Mouse (Mus musculus) Patski (cell line): ENCODE data around the gene Bok. TPM values are rescaled to one million over a fixed set of nuclear protein-coding genes. Genes with fewer than 3 reads are reported as not detected.
"Not testable (repeated sequence)": the region's sequence is repeated elsewhere in the genome, so short reads cannot be mapped to it uniquely, and the experiment has no call there.

Experiments
- ATAC-seq: fragments of 100-300 bp; one replicate; pipeline ENCODE4 v1.8.0; 2021
- CTCF ChIA-PET: fragments of 350-600 bp; sonication (Branson Sonifier 250); formaldehyde crosslinking; loops from one replicate; lab custom pipeline; 2022; ENCODE audit warnings: inconsistent platforms; lab: Charles Lee
- POLR2A ChIA-PET: fragments of 350-600 bp; sonication (Branson Sonifier 250); formaldehyde crosslinking; loops from one replicate; lab custom pipeline; 2022; ENCODE audit warnings: antibody characterized with exemption, inconsistent platforms; lab: Charles Lee
- DNase-seq: peaks from one replicate; pipeline ENCODE4 v3.0.0-alpha.2; 2011; ENCODE audit warnings: low read depth, low spot score
- H3K27me3 ChIP-seq: fragments of 371-371 bp; one replicate; pipeline ENCODE4 v1.5.1; 2021
- CTCF ChIP-seq: fragments of 100-300 bp; IDR thresholded peaks from one replicate; pipeline ENCODE4 v1.5.1; 2021
- in situ Hi-C: fragments of 300-500 bp; cut with MboI; formaldehyde crosslinking; loops from 3 replicates; pipeline ENCODE4 v1.11.1; 2018; ENCODE audit warnings: low pct_unique_long_range_greater_than_20kb, mixed read lengths
- polyA plus RNA-seq: library from polyadenylated mRNA; unstranded; gene quantifications from one replicate; pipeline ENCODE4 v1.2.3, GENCODE M21; 2021

Gene Bok
- 14.8 TPM for polyA plus RNA-seq

DNA sequence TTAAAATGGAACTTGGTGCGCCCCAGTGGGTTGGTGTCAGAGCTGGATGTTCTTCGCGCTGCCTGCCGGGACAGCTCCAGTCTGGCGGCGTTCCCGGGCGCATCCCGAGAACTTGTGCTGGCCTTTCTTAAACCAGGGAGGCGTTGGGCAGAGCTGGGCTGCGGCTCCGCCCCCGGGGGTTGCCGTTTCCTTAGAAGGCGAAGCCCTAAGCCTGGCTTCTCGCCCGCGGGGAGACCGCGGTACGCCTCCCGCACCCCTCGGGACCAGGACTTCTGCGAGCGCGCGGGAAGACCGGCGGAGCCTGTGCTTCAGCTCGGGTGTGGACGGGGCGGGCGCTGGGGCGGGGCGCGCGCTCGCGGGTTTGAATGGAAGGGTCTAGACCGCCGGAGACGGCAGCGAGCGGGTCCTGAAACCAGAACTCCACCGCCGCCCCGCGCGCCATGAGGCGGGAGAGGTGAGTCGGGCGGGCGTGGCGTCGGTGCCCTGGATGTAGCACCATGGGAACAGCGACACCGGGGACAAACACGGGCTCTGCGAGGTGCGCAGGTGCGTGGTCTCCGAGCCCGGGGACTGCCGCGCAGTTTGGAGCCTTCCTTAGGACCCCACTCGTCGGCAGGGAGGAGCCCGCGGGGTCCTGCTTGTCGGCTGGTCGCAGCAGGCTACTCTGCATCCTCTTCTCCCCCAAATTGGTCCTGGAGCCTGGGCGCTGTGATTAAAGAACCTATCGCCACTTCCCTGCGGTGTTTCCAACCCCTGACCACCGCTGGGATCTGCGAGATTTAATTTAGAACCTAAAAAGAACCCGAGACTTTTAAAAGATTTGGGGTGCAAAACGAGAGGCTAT lies at the start of gene Bok:
TSS of gene Bok (plus strand) at position 260 of the 844 bp plus-strand sequence.
- ATAC-seq (peak; percentile 61), DNase-seq (no peak)
- no peaks in the 10 kb centered on the region for H3K27me3 ChIP-seq
- CTCF ChIA-PET, result interaction anchor here (1.1 to 1.3 kb wide), 3 partner anchors 25 to 60 kb away, joined by 3 to 4 read pairs (median 3); no protein-coding TSS in a partner anchor
- TF ChIP-seq CTCF, result no peak
- POLR2A ChIA-PET, result interaction anchor here (1.4 kb wide), 1 partner anchor 8 kb away, joined by 4 read pairs; no protein-coding TSS in a partner anchor
- in situ Hi-C loops, result no loop called here

DNA sequence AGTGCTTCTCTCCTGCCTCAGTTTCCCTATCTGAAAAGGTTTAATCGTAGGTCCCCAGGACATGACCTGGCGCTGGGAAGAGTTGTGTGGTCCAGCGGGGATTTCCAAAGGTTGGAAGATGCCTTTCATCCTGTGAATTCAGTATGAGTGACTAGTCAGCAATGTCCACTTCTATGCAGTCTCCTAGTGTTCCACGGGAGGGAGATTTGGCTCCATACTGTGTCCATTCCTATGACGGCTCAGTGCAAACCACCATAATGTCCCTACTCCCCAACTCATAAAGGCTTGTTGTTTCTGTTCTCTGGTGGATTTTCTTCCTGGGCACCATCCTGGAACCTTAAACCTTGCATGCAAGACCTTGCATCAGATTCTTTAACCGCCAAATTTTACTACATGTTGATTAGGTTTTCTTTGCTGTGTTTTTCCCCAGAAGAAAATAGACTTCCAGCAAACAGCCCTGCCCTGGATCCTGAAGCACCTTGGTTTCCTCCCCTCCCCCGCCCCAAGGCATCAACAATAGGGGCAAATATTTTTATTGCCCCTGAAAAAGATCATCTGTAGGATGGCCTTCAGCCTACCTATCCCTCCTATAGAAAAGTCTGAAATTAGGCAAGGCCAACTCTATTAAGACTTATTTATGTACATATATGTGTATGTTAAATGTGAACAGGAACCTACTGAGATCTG lies 49.1 kb upstream of the Bok start:
- ATAC-seq, result no peak
- POLR2A ChIA-PET, result interaction anchor here (0.9 kb wide), 1 partner anchor 702 kb away, joined by 3 read pairs; the partner anchor contains the start of gene Capn10
- H3K27me3 ChIP-seq, result no peaks in the 10 kb centered on the region
- DNase-seq, result no peak
- CTCF ChIA-PET, result no interaction called here
- no peak for TF ChIP-seq CTCF
- in situ Hi-C loops, result no loop called here

DNA sequence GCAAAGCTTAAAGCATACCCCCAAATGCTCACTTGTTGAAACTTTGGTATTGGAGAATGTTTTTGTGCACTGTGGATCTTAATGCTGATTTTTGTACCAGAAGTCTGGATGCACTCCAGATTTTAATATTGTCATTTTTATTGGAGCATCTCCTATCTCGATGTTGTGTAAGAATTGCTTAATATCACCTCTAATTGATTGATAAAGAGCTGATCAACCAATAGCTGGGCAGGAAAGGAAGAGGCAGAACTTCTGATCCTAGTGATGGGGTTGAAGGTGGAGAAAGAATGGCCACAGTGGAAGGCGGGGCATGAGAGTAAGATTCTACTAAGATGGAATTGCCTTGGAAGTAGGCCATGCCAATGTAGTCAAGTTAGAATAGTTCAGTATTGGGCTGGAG lies 43.5 kb upstream of the Bok start:
- in situ Hi-C loops, result no loop called here
- H3K27me3 ChIP-seq, result no peaks in the 10 kb centered on the region
- ATAC-seq (no peak), DNase-seq (no peak)
- no peak for TF ChIP-seq CTCF
- CTCF ChIA-PET, result interaction anchor here (1.4 kb wide), 1 partner anchor 23 kb away, joined by 4 read pairs; no protein-coding TSS in a partner anchor
- POLR2A ChIA-PET, result no interaction called here

DNA sequence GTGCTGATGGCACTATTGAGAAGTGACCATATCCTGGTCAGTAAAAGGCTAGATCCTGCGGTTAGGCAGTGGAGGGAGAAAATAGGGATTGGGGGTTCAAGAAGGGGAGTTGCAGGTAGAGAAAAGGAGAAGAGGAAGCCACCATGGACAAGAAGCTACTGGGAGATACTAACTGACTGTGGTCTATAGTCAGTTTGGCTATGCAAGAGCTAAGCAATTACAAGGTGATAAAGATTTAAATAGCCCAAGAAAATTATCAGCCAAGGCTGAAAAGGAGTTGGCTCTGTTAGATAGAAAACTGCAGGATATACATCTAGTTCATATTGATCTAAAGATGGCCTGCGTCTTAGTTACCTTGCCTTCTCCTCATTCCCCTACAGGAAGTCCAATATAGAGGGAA lies 42.8 kb upstream of the Bok start:
- ATAC-seq (no peak), DNase-seq (no peak)
- ChIA-PET CTCF (interaction anchor here (1.4 kb wide), 1 partner anchor 23 kb away, joined by 4 read pairs; no protein-coding TSS in a partner anchor), POLR2A (no interaction called here)
- no peaks in the 10 kb centered on the region for H3K27me3 ChIP-seq
- no peak for TF ChIP-seq CTCF
- in situ Hi-C loops, result no loop called here

DNA sequence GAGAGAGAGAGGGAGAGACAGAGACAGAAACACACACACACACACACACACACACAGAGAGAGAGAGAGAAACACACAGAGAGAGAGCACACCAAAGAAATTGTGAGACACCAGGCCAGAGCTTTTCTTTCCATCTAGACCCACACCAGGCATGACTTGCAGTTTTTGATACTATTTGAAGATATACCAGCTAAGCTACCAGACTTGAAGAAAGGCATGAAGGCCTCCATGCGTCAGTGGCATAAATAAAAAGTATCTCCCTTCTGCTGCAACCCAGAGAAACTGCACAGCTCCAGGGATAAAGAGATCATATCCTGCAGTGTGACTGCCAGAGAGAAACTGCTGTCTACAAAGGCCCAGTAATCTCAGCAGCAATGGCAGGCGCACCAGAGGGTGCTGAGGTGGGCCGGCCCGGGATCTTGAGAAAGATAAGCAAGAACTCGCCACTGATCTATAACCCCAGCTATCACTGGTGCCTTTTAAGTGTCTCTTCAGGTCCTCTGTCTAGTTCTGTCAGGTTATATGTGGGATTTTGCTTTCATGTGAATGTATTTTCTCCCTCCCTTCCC lies 35.8 kb upstream of the Bok start:
- DNase-seq (no peak), ATAC-seq (no peak)
- TF ChIP-seq CTCF, result no peak
- no peaks in the 10 kb centered on the region for H3K27me3 ChIP-seq
- ChIA-PET POLR2A (no interaction called here), CTCF (no interaction called here)
- in situ Hi-C loops, result no loop called here

DNA sequence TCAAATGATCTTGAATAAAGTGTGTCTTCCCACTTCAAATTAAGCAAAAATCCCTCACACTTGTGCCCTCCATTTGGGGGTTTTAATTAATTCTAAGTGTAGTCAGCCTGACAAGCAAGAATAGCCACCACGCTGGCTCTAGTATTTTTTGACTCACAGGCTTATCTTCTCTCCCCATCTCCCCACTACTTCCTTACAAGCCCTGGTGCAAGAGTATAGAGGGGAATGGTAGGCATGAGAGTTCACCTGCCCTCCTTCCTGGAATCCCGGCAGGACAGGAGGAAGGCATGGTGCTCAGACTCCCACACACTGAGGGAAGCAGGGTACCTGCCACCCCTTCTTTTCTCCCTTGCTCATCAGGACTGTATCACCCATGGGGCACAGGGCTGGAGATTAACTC lies 31.2 kb upstream of the Bok start:
- no peak for TF ChIP-seq CTCF

DNA sequence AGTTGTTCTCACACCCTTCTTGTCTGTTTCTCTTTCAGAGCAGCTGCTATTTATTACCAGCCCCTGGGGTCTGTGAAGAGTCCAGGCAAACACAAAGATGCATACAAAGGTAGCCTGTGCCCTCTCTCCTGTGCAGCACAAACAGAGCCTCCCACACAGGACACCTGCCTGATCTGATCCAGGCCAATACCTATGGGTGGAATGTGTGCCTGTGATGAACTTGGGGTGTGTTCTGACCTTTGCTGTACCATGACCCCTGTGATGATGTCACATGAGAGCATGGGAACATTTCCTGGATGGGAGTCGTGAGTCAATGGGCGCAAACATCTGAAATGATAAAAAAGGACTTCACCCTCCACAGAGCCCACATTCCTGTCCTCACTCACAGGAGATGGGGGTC lies 30.7 kb upstream of the Bok start:
- in situ Hi-C loops, result no loop called here
- ChIA-PET CTCF (no interaction called here), POLR2A (no interaction called here)
- ATAC-seq (no peak), DNase-seq (no peak)
- H3K27me3 ChIP-seq, result no peaks in the 10 kb centered on the region
- TF ChIP-seq CTCF, result no peak

More for the DNA sequence above, 31.2 kb upstream of the Bok start:
- ATAC-seq (no peak), DNase-seq (no peak)
- no peaks in the 10 kb centered on the region for H3K27me3 ChIP-seq
- in situ Hi-C loops, result no loop called here
- ChIA-PET POLR2A (interaction anchor here (0.7 kb wide), 1 partner anchor 17 kb away, joined by 3 read pairs; no protein-coding TSS in a partner anchor), CTCF (no interaction called here)

DNA sequence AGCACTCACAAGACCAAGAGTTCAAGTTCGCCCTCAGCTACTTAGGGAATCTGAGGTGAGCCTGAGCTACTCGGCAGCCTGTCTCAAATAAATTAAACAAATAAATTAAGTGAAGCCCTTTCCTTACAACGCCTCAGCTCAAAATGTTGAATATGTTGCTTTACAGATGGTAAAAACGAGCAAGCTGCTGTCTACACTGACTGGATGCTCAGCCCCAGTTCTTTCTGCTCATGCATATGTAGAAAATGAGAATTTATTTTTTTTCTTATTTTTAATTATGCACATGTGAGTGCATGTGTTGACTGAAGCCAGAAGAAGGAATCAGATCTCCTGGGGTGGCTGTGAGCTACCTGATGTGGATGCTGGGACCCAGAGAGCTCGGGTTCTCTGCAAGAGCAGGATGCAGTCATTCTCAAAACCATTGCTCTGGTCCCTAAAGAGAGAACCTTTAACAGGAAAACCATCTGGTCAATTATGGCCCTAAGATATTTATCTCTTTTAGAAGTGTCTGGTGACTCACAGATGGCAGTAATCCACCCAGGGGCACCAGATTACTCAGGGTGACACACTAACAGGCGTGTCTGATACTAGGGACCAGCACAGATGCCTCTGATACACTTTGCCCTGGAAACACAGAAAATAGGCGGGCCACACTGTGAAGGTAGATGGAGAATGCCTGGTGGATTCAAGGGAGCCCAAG lies 29.0 kb upstream of the Bok start:
- CTCF ChIA-PET, result interaction anchor here (1.2 kb wide), 1 partner anchor 16 kb away, joined by 3 read pairs; no protein-coding TSS in a partner anchor
- TF ChIP-seq CTCF, result no peak
- DNase-seq, result no peak

DNA sequence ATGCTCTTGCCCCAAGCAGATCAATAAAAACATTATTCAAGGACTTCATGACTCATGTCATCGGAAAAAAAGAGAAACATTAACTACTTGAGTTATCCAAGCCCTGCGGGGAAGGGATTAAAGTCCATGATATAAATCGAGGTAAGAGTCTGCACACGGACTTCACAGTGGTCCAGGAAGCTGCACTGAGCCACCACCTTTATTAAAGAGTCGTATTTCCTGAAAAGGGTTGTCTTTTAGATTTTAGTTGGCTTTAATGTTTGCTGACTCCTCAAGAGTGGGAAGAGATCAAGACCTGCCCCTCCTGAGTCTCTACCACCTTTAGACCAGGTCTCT lies 28.5 kb upstream of the Bok start:
- no peak for ATAC-seq
- in situ Hi-C loops, result no loop called here
- no peaks in the 10 kb centered on the region for H3K27me3 ChIP-seq
- POLR2A ChIA-PET, result no interaction called here
- CTCF ChIA-PET, result interaction anchor here (1.2 kb wide), 1 partner anchor 16 kb away, joined by 3 read pairs; no protein-coding TSS in a partner anchor
- no peak for DNase-seq
- no peak for TF ChIP-seq CTCF

More for the DNA sequence above, 29.0 kb upstream of the Bok start:
- in situ Hi-C loops, result no loop called here
- no peaks in the 10 kb centered on the region for H3K27me3 ChIP-seq
- ATAC-seq, result no peak
- POLR2A ChIA-PET, result no interaction called here

DNA sequence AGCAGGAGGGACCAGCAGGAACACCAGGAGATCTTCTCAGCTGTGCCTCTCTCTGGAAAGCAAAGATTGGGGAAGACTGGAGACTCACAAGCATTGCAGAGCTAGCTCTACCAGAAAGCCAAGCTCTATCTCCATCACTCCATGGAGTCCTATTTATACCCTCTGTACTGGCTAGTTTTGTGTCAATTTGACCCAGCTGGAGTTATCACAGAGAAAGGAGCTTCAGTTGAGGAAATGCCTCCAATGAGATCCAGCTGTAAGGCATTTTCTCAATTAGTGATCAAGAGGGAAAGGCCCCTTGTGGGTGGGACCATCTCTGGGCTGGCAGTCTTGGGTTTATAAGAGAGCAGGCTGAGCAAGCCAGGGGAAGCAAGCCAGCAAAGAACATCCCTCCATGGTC lies 26.9 kb upstream of the Bok start, which contains the start of gene Stk25:
TSS of gene Stk25 (minus strand) at position 101 of the 400 bp plus-strand sequence.
- DNase-seq, POLR2A ChIA-PET, in situ Hi-C loops, H3K27me3 ChIP-seq, ATAC-seq: not testable (repeated sequence)
- CTCF ChIA-PET, result interaction anchor here (1.6 kb wide), 1 partner anchor 10 kb away, joined by 6 read pairs; no protein-coding TSS in a partner anchor
